Mouse (Mus musculus): ENCODE measurements around the gene Vps33b.

- TF ChIP-seq GATA1 (IDR thresholded peaks at IDR 0.05; ENCODE audit: borderline replicate concordance, low read length) = no peak
- no peak for TF ChIP-seq FLI1 (IDR thresholded peaks at IDR 0.05; ENCODE audit: low read length)
Measured at GRCm38 (mm10) chr7:80330278-80330677, 60.8 kb downstream of the Vps33b start.

Data from megakaryocyte, embryonic 14.5 days (primary cell).